In the genomic region with DNA sequence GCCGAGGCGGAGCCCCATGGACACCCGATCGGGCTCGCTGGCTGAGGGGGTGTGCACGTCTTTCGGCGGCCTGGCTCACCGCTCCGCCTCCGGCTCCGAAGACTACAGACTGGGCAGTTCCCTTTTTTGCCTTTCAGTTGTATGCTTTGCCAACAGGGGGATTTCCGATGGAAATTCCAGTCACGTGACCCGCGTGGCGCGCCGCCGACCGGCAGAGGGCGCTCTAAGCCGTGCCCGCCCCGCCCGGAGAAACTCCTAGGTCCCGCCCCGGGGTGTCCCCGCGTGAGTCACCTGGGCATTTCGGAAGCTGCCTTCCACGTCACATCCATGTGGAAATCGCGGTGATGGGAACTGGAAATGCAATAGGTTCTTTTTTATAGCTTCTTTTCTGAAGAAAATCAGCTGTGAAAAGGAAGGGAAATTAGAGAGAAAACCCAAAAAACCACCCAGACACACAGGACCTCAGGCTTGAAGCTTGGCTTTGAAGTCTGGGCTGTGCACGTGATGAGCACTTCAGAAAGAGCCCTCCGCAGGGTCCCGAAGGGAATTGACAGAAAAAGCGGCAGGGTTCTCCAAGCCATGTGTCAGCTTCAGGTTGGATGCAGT, we compare ENCODE assay signal across 8 mouse cellular contexts. TPM values are rescaled to one million over a fixed set of nuclear protein-coding genes. Genes with fewer than 3 reads are reported as not detected.
DNase-seq lines count a peak whose midpoint lies in the region; ATAC-seq lines count a peak whose summit lies in the region.

A gene (minus strand): TSS at position 401 of the 606 bp plus-strand sequence.

- peaks cover 10% of the 10 kb centered on the region; the same call in 1 of the 2 replicates for H3K4me1 ChIP-seq in hindbrain, embryonic 15.5 days (replicated peaks)

- peak within 1 kb of the TSS; percentile 88 for H3K4me2 ChIP-seq in hindbrain, embryonic 15.5 days

- peak within 1 kb of the TSS; percentile 70 for H3K27ac ChIP-seq in hindbrain, embryonic 15.5 days (replicated peaks)

- H3K9me3 ChIP-seq in hindbrain, embryonic 15.5 days: no peaks in the 10 kb centered on the region

- H3K4me3 ChIP-seq in hindbrain, embryonic 15.5 days: peak within 1 kb of the TSS; percentile 88

- no peaks in the 10 kb centered on the region for H3K27me3 ChIP-seq in hindbrain, embryonic 15.5 days

- H3K9ac ChIP-seq in hindbrain, embryonic 15.5 days: peak within 1 kb of the TSS; percentile 85

- ATAC-seq in hindbrain, embryonic 15.5 days (ENCODE audit: low FRiP score, low read depth): peak; percentile 96

- WGBS in hindbrain, embryonic 15.5 days: under 1% methylated on average over 38 of the region's 38 CpGs

- no peaks in the 10 kb centered on the region for H3K36me3 ChIP-seq in hindbrain, embryonic 15.5 days

- DNase-seq in R1 (ENCODE audit: low read depth, low spot score): peak; percentile 92
- peak; percentile 98 to 99 for DNase-seq in cerebellum, postnatal 25 days
- peak; percentile 96 to 98 for DNase-seq in frontal cortex, postnatal 36 days (ENCODE audit: low spot score in 2 of 2)
- peak; percentile 88 for DNase-seq in left cerebral cortex, adult 11 months (ENCODE audit: low spot score)
- peak; percentile 96 to 99 for DNase-seq in lung, postnatal 4 days
- DNase-seq in retina, postnatal 7 days (ENCODE audit: low read depth, low spot score): peak; percentile 85
- peak; percentile 100 for DNase-seq in urinary bladder, adult 2 months (ENCODE audit: low spot score)

RNA-seq across cellular contexts. Expression of the gene that starts here (rescaled TPM):
- 2.2 and 2.6 TPM in 2 replicates for polyA plus RNA-seq in hindbrain, embryonic 15.5 days (2015; fragmentation: Nextera tagmentation; extraction: Ambion mirVana)
- 3.7 and 4.4 TPM in 2 replicates for polyA plus RNA-seq in urinary bladder, adult 2 months (2012; rRNA removed)

Comparison
In these comparisons a context has a peak if more than half of its experiments do, and no peak if none do; other contexts are left out.
1. Peak in every context shown above with its lines: DNase-seq, ATAC-seq, H3K4me3 ChIP-seq and H3K27ac ChIP-seq.